Mouse (Mus musculus) heart, adult 9 months (tissue): ENCODE measurements around the gene Galnt3.

ENCODE experiments used
- DNase-seq, 2 experiments: peaks; one replicate each; pipeline ENCODE4 v3.0.0; 2022; ENCODE audit warnings: low spot score in 2 of 2

Gene Galnt3

GRCm38 (mm10) chr2:66124591-66125271 is at the start of gene Galnt3:
Gene Galnt3 (minus strand): TSS chr2:66124994.
- DNase-seq = no peak

GRCm38 (mm10) chr2:66173134-66173533 is 48.3 kb upstream of the Galnt3 start:
- DNase-seq = no peak

GRCm38 (mm10) chr2:66171643-66172042 is 46.8 kb upstream of the Galnt3 start:
- no peak for DNase-seq

- DNase-seq = no peak
These were observed 45.9 kb upstream of the Galnt3 start for GRCm38 (mm10) chr2:66170721-66171120.

GRCm38 (mm10) chr2:66165025-66165424 is 40.2 kb upstream of the Galnt3 start:
- DNase-seq = no peak

- no peak for DNase-seq
These were observed 33.5 kb upstream of the Galnt3 start for GRCm38 (mm10) chr2:66158140-66158915.

GRCm38 (mm10) chr2:66151436-66151835 is 26.6 kb upstream of the Galnt3 start:
- no peak for DNase-seq

GRCm38 (mm10) chr2:66150531-66150930 is 25.7 kb upstream of the Galnt3 start:
- no peak for DNase-seq

- no peak for DNase-seq
These were observed 23.9 kb upstream of the Galnt3 start for GRCm38 (mm10) chr2:66148654-66149230.

- no peak for DNase-seq
These were observed 21.7 kb upstream of the Galnt3 start for GRCm38 (mm10) chr2:66146473-66146872.

- no peak for DNase-seq
These were observed 20.0 kb upstream of the Galnt3 start for GRCm38 (mm10) chr2:66144770-66145169.

GRCm38 (mm10) chr2:66143284-66143683 is 18.5 kb upstream of the Galnt3 start:
- no peak for DNase-seq

GRCm38 (mm10) chr2:66142711-66143110 is 17.9 kb upstream of the Galnt3 start:
- DNase-seq = no peak

- no peak for DNase-seq
These were observed 17.5 kb upstream of the Galnt3 start for GRCm38 (mm10) chr2:66142268-66142667.

- no peak for DNase-seq
These were observed 15.5 kb upstream of the Galnt3 start for GRCm38 (mm10) chr2:66140246-66140645.

GRCm38 (mm10) chr2:66131862-66132544 is 7.2 kb upstream of the Galnt3 start:
- no peak for DNase-seq

- DNase-seq = no peak
These were observed 4.1 kb upstream of the Galnt3 start for GRCm38 (mm10) chr2:66128941-66129340.

- no peak for DNase-seq
These were observed 2.7 kb upstream of the Galnt3 start for GRCm38 (mm10) chr2:66127541-66127940.

GRCm38 (mm10) chr2:66126936-66127335 is 2.1 kb upstream of the Galnt3 start:
- DNase-seq = no peak

GRCm38 (mm10) chr2:66123756-66124589 is 821 bp downstream of the Galnt3 start:
- DNase-seq = no peak

- peak; percentile 4 to 7 for DNase-seq
These were observed 7.1 kb downstream of the Galnt3 start for GRCm38 (mm10) chr2:66117686-66118085.
